Mouse (Mus musculus) embryonic facial prominence, embryonic 14.5 days (tissue): ENCODE data around the gene Gnb5. TPM values are rescaled to one million over a fixed set of nuclear protein-coding genes. Genes with fewer than 3 reads are reported as not detected.

ENCODE experiments used
- ATAC-seq: fragments of 200-750 bp; cut with Nextera tagmentation; 2 replicates; pipeline ENCODE4 v1.8.0; 2017; ENCODE audit warnings: low read depth, moderate number of reproducible peaks, moderate TSS enrichment
- DNase-seq: peaks from one replicate; pipeline ENCODE4 v3.0.0-alpha.2; 2015; ENCODE audit warnings: low spot score
- H3K27ac ChIP-seq: fragments of 300-500 bp; sonication (generic); replicated peaks from 2 replicates; pipeline ENCODE4 v1.5.1; 2014; ENCODE audit warnings: low read depth, mild to moderate bottlenecking, low read length, moderate library complexity
- H3K27me3 ChIP-seq: fragments of 300-500 bp; sonication (generic); replicated peaks from 2 replicates; pipeline ENCODE4 v1.6.1; 2014; ENCODE audit warnings: low read length; ENCODE audit not compliant: control insufficient read depth, insufficient read depth
- H3K36me3 ChIP-seq: fragments of 300-500 bp; sonication (generic); 2 replicates; pipeline ENCODE4 v1.6.1; 2014; ENCODE audit warnings: low read length, mixed read lengths; ENCODE audit not compliant: control insufficient read depth, insufficient read depth
- H3K4me1 ChIP-seq: fragments of 300-500 bp; sonication (generic); 2 replicates; pipeline ENCODE4 v1.6.1; 2014; ENCODE audit warnings: antibody characterized with exemption, low read length; ENCODE audit not compliant: control insufficient read depth, insufficient read depth
- H3K4me2 ChIP-seq: fragments of 300-500 bp; sonication (generic); 2 replicates; pipeline ENCODE4 v1.6.1; 2014; ENCODE audit warnings: low read depth, mild to moderate bottlenecking, low read length, moderate library complexity, mixed read lengths
- H3K4me3 ChIP-seq: fragments of 300-500 bp; sonication (generic); 2 replicates; pipeline ENCODE4 v1.5.1; 2014; ENCODE audit warnings: low read depth, mild to moderate bottlenecking, low read length
- H3K9ac ChIP-seq: fragments of 300-500 bp; sonication (generic); 2 replicates; pipeline ENCODE4 v1.6.1; 2014; ENCODE audit warnings: low read depth, mild to moderate bottlenecking, low read length, moderate library complexity, mixed read lengths
- H3K9me3 ChIP-seq: fragments of 300-500 bp; sonication (generic); 2 replicates; pipeline ENCODE4 v1.6.1; 2016; ENCODE audit warnings: low read length; ENCODE audit not compliant: control insufficient read depth
- WGBS: fragments of 180-500 bp; shearing (Covaris S2); extraction: QIAGEN DNeasy Blood & Tissue Kit; methylation state at CpG from one replicate; pipeline ENCODE4 v1.1.7; 2014; 5-methylcytosine and 5-hydroxymethylcytosine counted together
- polyA plus RNA-seq: library from polyadenylated mRNA; unstranded; fragments of >200 nt; fragmentation: Nextera tagmentation; extraction: Ambion mirVana; gene quantifications from 2 replicates; pipeline ENCODE4 v1.2.1, GENCODE M21; 2014

Gene Gnb5
- polyA plus RNA-seq, 1 experiment from 2014 or later, result 30.3 TPM

GRCm38 (mm10) chr9:75313138-75313831 is 7.2 kb downstream of the Gnb5 start:
- Histone ChIP-seq H3K9ac (peak overlapping the region; percentile 70), H3K27me3 (no peaks in the 10 kb centered on the region), H3K9me3 (no peaks in the 10 kb centered on the region), H3K4me3 (peak overlapping the region; percentile 74), H3K4me1 (peaks cover 10% of the 10 kb centered on the region), H3K4me2 (peak overlapping the region; percentile 89), H3K36me3 (no peaks in the 10 kb centered on the region), H3K27ac (peak overlapping the region; percentile 86)
- WGBS, result 36% methylated on average over 11 of the region's 11 CpGs
- peak; percentile 52 for DNase-seq
- ATAC-seq, result peak; percentile 28

- no peaks in the 10 kb centered on the region for H3K9me3 ChIP-seq
- peak overlapping the region; percentile 70 for H3K9ac ChIP-seq
- H3K4me1 ChIP-seq, result peaks cover 10% of the 10 kb centered on the region
- no peaks in the 10 kb centered on the region for H3K27me3 ChIP-seq
- ATAC-seq (peak; percentile 91), DNase-seq (peak; percentile 83)
- WGBS, result under 1% methylated on average over 49 of the region's 52 CpGs
- peak overlapping the region; percentile 74 for H3K4me3 ChIP-seq
- peak overlapping the region; percentile 86 for H3K27ac ChIP-seq
- no peaks in the 10 kb centered on the region for H3K36me3 ChIP-seq
- H3K4me2 ChIP-seq, result peak overlapping the region; percentile 89
Observed at GRCm38 (mm10) chr9:75313832-75314516, 7.9 kb downstream of the Gnb5 start.

DNA sequence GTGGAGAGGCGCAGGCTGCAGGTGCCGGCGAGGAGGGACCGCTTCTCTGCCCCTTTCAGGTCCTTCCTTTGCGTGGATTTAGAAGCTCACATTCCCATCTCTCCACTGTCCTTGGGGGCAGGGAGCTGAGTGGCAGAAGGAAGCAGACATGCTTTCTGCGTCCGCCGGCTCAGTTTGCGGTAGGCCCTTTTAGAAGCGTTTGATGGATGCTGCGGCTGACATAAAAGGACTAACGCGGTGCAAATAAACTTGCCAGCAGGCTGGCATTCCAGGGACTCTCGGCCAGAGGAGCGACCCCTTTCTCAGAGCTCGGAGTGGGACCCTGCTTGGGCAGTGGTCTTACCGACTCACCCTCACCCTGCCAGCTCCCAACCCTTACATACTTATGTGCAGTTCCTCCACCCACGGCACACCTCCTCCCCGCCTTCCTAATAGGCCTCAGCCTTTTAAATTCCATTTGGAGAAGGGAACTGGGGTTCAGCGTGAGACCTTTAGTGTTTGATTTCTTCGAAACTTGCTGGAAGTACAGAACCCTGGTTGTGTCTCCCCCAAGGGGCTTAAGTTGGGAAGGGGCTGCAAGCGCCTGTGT is 8.5 kb downstream of the Gnb5 start:
- Histone ChIP-seq H3K4me2 (peak overlapping the region; percentile 89), H3K4me3 (peak overlapping the region; percentile 74), H3K27me3 (no peaks in the 10 kb centered on the region), H3K9me3 (no peaks in the 10 kb centered on the region), H3K27ac (peak overlapping the region; percentile 86), H3K36me3 (no peaks in the 10 kb centered on the region), H3K4me1 (peaks cover 10% of the 10 kb centered on the region), H3K9ac (peak overlapping the region; percentile 70)
- DNase-seq (peak; percentile 48), ATAC-seq (no peak; the same call in 1 of the 2 replicates)
- WGBS, result 4% methylated on average over 22 of the region's 22 CpGs

DNA sequence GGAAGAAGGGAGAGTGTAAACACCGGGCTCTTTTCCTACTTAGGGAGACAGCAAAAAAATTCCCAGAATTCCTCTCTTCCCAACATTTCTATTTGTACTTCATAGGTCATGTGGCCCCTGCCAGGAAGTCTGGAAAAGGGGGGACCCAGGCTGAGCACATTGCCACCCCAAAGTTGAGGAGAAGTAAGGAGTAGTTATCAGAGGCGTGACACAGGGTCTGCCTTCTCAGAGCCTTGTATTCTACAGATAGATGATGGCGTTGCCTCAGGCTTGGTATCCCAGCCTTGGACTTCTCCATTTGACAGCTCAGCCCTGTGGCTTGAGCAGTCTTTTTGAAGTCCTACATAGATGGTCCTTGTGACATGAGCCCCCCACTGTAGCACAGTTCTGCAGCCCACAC is 9.2 kb downstream of the Gnb5 start:
- peak overlapping the region; percentile 89 for H3K4me2 ChIP-seq
- no peak for ATAC-seq
- H3K4me3 ChIP-seq, result peak overlapping the region; percentile 74; the same call in 1 of the 2 replicates
- peaks cover 10% of the 10 kb centered on the region for H3K4me1 ChIP-seq
- WGBS, result 64% methylated on average over 3 of the region's 3 CpGs
- no peak overlapping the region for H3K27ac ChIP-seq
- peak overlapping the region; percentile 70 for H3K9ac ChIP-seq
- H3K9me3 ChIP-seq, result no peaks in the 10 kb centered on the region
- no peak for DNase-seq
- H3K27me3 ChIP-seq, result no peaks in the 10 kb centered on the region
- no peaks in the 10 kb centered on the region for H3K36me3 ChIP-seq

GRCm38 (mm10) chr9:75316771-75317170 is 10.7 kb downstream of the Gnb5 start:
- ATAC-seq, result no peak
- H3K4me1 ChIP-seq, result peaks cover 10% of the 10 kb centered on the region
- H3K4me3 ChIP-seq, result no peak overlapping the region
- no peak for DNase-seq
- no peak overlapping the region for H3K27ac ChIP-seq
- 86% methylated on average over 6 of the region's 6 CpGs for WGBS
- no peaks in the 10 kb centered on the region for H3K27me3 ChIP-seq
- no peak overlapping the region for H3K4me2 ChIP-seq
- H3K9ac ChIP-seq, result no peak overlapping the region
- H3K36me3 ChIP-seq, result no peaks in the 10 kb centered on the region
- H3K9me3 ChIP-seq, result no peaks in the 10 kb centered on the region

DNA sequence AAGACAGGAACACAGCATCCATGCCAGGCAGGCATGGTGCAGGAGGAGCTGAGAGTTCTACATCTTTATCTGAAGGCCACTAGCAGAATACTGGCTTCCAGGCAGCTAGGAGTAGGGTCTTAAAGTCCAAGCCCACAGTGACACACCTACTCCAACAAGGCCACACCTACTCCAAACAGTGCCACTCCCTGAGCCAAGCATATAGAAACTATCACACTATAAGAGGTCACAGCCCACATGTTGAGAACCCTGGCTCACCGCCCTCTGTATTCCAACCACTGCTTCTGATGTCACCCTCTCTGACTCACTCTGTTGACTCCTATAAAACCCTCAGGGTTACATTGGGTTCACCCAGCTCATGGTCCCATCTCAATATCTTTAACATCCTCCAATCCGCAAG is 12.1 kb downstream of the Gnb5 start:
- H3K4me3 ChIP-seq, result no peak overlapping the region
- no peaks in the 10 kb centered on the region for H3K9me3 ChIP-seq
- H3K36me3 ChIP-seq, result no peaks in the 10 kb centered on the region
- WGBS, result 88% methylated on average over 2 of the region's 2 CpGs
- DNase-seq, result no peak
- no peak overlapping the region for H3K27ac ChIP-seq
- peaks cover 10% of the 10 kb centered on the region for H3K4me1 ChIP-seq
- no peak for ATAC-seq
- H3K9ac ChIP-seq, result no peak overlapping the region
- no peaks in the 10 kb centered on the region for H3K27me3 ChIP-seq
- no peak overlapping the region for H3K4me2 ChIP-seq

DNA sequence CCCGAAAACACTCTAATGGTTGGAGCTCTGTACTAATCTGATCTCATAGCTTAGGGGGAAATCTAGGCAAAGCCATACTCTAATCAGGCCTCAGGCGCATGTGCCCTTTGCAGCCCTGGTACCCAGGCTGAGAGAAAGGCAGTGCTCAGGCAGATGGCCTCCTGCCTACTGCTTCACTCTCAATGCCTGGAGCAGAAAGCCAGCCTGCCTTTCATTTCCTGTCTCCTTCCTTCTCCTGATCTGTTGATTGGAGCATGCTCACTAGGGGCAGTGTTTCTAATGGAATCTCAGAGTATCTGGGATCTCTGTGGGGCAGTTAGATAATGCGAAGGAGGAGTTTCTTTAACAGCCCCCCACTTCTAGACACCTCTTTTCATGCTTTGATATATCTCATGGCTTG is 13.3 kb downstream of the Gnb5 start:
- WGBS, result 64% methylated on average over 3 of the region's 3 CpGs
- Histone ChIP-seq H3K4me3 (no peak overlapping the region), H3K27ac (no peak overlapping the region), H3K4me1 (peaks cover 10% of the 10 kb centered on the region), H3K9me3 (no peaks in the 10 kb centered on the region), H3K27me3 (no peaks in the 10 kb centered on the region), H3K4me2 (no peak overlapping the region), H3K9ac (no peak overlapping the region), H3K36me3 (no peaks in the 10 kb centered on the region)
- ATAC-seq (no peak), DNase-seq (no peak)

DNA sequence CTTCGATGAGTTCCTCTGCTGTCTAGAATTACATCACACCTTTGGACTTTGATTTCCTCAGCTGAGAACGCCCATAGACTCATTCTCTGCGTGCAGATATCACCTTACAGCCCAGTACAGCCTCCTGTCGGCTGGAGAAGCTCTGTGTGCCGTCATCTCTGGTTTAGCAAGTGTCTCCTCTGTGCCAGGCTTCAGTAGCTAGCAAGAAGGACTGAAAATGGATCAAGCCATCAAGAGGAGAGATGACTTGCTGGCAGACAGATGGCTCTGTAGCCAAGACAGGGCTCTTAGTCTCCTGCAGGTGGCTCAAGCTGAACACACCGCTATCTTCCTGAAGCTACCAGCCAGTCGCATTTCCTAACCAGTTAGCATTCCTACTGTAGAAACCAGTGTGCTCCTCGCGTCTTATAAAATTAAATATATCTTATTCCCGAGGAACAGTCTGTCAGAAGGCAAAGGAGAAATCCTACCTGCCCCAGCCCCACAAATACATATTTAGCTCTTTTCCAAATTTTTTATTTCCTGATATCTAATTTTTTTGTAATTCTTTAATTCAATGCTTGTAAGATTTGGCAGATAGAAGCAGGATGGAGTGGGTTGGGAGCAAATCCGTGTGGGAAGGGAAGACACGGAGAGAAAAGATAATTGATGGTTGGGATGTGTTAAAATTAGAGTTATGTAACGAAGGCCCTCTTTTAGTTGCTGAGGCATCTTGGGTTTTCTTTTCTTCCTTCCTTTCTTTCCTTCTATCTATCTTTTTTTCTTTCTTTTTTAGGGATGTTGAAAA is 16.2 kb downstream of the Gnb5 start:
- DNase-seq, result peak; percentile 8
- no peak for ATAC-seq
- no peaks in the 10 kb centered on the region for H3K4me1 ChIP-seq

More for the DNA sequence above, 16.2 kb downstream of the Gnb5 start:
- Histone ChIP-seq H3K9me3 (no peaks in the 10 kb centered on the region), H3K27ac (no peak overlapping the region), H3K4me2 (no peak overlapping the region), H3K4me3 (no peak overlapping the region), H3K9ac (no peak overlapping the region), H3K27me3 (no peaks in the 10 kb centered on the region), H3K36me3 (peaks cover 4% of the 10 kb centered on the region; the same call in 1 of the 2 replicates)
- WGBS, result 72% methylated on average over 13 of the region's 13 CpGs
